Mouse (Mus musculus): ENCODE results near the gene Olfr65. TPM values are rescaled to one million over a fixed set of nuclear protein-coding genes. Genes with fewer than 3 reads are reported as not detected.

The Olfr65 gene
- total RNA-seq (2023): not detected

DNA sequence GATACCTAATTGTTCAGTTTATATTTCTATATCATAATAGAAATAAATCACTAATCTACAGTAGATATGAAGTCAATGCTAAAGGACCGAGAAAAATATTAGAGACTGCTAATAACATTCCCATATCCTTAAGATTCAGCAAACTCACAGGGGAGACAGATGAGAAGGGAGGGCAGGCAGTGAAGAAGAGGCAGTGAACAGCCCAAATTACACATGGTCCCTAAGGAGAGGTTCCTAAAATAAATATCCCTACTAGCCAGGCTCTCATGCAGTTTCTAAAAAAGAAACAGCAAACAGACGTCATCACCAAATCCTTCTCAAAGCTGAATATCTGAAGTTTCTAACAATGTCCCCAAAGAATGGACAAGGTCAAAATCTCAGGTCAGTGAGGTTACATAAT, at the start of gene Olfr65:
Gene Olfr65 (plus strand): TSS at position 301 of the 400 bp plus-strand sequence.

DNA sequence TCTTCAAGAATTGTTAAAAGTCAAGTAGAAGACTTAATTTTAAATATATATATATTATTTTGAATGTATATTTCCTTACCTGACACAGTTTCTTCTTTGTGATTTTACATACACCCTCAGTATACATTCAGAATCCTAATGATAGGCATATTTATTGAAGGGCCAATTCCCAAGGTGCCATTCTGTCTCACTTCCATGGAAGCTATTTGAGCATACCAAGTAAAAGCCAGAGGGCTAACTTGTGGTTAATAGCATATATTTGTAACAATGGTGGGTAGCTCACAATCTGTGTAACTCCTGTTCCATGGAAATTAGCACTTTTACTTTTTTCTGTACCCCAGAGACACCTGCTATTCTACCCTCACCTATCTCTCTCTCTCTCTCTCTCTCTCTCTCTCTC, 17.1 kb upstream of the Olfr65 start, which contains the start of gene Olfr66:
Gene Olfr66 (minus strand): TSS at position 101 of the 400 bp plus-strand sequence.

DNA sequence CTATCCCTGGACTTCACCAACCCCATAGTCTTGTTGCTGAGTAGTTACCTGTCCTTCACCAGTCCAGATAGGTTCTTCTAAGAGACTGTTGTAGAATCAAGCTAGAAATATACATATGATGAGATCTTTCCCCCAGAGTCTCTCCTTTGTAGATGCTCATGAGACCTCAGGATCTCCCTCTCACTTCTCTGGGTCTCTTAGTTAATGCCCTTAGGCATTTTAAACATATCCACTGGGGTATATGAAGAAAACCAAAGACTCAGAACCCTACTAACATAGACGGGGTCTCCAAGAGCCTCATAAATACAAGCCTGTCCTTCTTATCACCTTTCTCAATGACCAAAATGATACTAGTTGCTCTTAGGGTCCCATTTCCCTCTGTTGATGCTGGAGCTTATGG, 8.9 kb upstream of the Olfr65 start, which contains the start of gene Olfr64:
Gene Olfr64 (minus strand): TSS at position 101 of the 400 bp plus-strand sequence.

DNA sequence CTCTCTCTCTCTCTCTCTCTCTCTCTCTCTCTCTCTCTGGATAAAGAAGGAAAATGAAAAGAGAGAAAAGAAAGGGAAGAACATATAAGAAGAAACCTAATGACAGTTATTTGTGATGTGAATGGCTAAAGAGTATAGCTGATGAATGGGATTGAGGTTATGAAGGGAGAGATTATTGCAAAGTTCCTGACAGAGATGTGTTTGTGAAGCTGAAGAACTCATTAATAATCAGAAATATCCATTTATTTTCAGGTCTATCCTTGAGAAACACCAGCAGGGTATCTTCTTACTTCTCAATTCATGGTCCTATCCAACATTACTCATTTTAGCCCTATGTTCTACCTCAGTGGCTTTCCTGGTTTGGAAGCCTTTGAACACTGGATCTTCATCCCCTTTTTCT, 25.2 kb downstream of the Olfr65 start, which contains the start of gene Olfr631:
Gene Olfr631 (plus strand): TSS at position 301 of the 400 bp plus-strand sequence.

DNA sequence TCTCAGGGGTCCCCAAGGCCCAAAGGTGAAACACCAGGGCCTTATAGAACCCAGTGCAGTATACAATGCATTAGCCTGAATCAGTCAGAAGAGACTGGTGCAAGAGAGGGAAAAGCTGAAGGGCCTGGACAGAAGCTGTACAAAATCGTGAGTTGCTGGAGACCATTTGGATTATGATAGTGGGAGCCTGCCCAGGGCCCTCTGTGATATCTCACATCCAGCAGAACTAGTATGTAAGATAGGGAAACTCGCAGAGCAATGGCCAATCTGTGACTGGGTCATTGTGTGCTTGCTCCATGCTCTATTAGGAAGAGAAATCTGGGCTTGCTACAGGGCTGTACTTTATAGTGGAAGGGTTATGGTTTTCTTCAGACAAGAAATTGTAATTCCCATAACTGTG, 31.0 kb downstream of the Olfr65 start, which contains the start of gene Olfr632:
Gene Olfr632 (plus strand): TSS at position 84 of the 400 bp plus-strand sequence.

DNA sequence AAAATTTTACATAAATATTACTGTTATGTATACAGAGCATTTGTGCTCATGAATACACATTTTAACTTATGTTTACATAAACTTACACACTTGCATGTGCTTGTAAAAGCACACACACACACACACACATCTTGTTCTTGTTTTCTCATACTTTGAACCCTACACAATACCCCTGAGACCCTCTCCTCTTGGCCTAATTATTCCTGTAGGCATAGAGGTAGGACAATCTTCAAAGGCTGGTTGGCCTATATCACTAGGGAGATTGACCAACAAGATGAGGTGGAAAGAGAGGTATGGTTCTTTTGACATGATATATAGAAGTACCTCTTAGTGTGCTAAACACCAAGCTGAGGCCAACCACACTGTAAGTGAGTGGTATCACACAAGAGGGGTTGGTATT, 40.9 kb downstream of the Olfr65 start, which contains the start of gene Olfr633:
Gene Olfr633 (plus strand): TSS at position 301 of the 400 bp plus-strand sequence.

Other genes with a start within 250 kb of the Olfr65 start
- gene Olfr623, start 239.8 kb upstream of the Olfr65 start, total RNA-seq (2023): not detected
- not detected for gene Olfr624, start 232.3 kb upstream of the Olfr65 start, total RNA-seq (2023)
- not detected for gene Olfr625-ps1, start 220.8 kb upstream of the Olfr65 start, total RNA-seq (2023)
- not detected for gene Olfr243, start 188.8 kb upstream of the Olfr65 start, total RNA-seq (2023)
- gene Olfr628, start 173.1 kb upstream of the Olfr65 start, total RNA-seq (2023): not detected
- not detected for gene Olfr629, start 158.5 kb upstream of the Olfr65 start, total RNA-seq (2023)
- not detected for gene Olfr630, start 146.2 kb upstream of the Olfr65 start, total RNA-seq (2023)
- not detected for gene Olfr69, start 131.9 kb upstream of the Olfr65 start, total RNA-seq (2023)
- not detected for gene Olfr68, start 123.8 kb upstream of the Olfr65 start, total RNA-seq (2023)
- gene Olfr67, start 111.7 kb upstream of the Olfr65 start, total RNA-seq (2023): not detected
- 10 to 100 TPM in 1 of 2 experiments, 1 to 10 TPM in 1; 3.1 to 49.4 TPM for gene Hbb-bt, start 89.5 kb upstream of the Olfr65 start, total RNA-seq (2023)
- gene Hbb-bs, start 75.4 kb upstream of the Olfr65 start, total RNA-seq (2023): 100 to 1,000 TPM in 1 of 2 experiments, 10 to 100 TPM in 1; 22.4 to 295 TPM
- gene Hbb-bh2, start 63.0 kb upstream of the Olfr65 start, total RNA-seq (2023): not detected
- gene Hbb-bh1, start 60.3 kb upstream of the Olfr65 start, total RNA-seq (2023): not detected
- not detected for gene Hbb-y, start 50.3 kb upstream of the Olfr65 start, total RNA-seq (2023)
- not detected for gene Olfr66, start 17.2 kb upstream of the Olfr65 start, total RNA-seq (2023)
- not detected for gene Olfr64, start 9.0 kb upstream of the Olfr65 start, total RNA-seq (2023)
- not detected for gene Olfr631, start 25.3 kb downstream of the Olfr65 start, total RNA-seq (2023)
- gene Olfr632, start 30.9 kb downstream of the Olfr65 start, total RNA-seq (2023): not detected
- gene Olfr633, start 41.0 kb downstream of the Olfr65 start, total RNA-seq (2023): not detected
- not detected for gene Olfr635, start 67.7 kb downstream of the Olfr65 start, total RNA-seq (2023)
- not detected for gene Olfr638, start 95.3 kb downstream of the Olfr65 start, total RNA-seq (2023)
- gene Olfr639, start 113.8 kb downstream of the Olfr65 start, total RNA-seq (2023): not detected
- gene Olfr640, start 122.1 kb downstream of the Olfr65 start, total RNA-seq (2023): not detected
- not detected for gene Olfr641, start 132.0 kb downstream of the Olfr65 start, total RNA-seq (2023)
- gene Olfr642, start 149.2 kb downstream of the Olfr65 start, total RNA-seq (2023): not detected
- gene 4930516K23Rik, start 158.0 kb downstream of the Olfr65 start, total RNA-seq (2023): not detected
- gene Olfr644, start 168.4 kb downstream of the Olfr65 start, total RNA-seq (2023): not detected
- not detected for gene Olfr645, start 182.0 kb downstream of the Olfr65 start, total RNA-seq (2023)
- not detected for gene Olfr646, start 201.4 kb downstream of the Olfr65 start, total RNA-seq (2023)
- not detected for gene Ubqln5, start 226.3 kb downstream of the Olfr65 start, total RNA-seq (2023)
- not detected for gene Olfr643, start 233.9 kb downstream of the Olfr65 start, total RNA-seq (2023)
- gene Ubqln3, start 239.8 kb downstream of the Olfr65 start, total RNA-seq (2023): not detected
- not detected for gene Ubqlnl, start 247.1 kb downstream of the Olfr65 start, total RNA-seq (2023)